Mouse (Mus musculus): ENCODE data around the gene Ptpn11.

DNA sequence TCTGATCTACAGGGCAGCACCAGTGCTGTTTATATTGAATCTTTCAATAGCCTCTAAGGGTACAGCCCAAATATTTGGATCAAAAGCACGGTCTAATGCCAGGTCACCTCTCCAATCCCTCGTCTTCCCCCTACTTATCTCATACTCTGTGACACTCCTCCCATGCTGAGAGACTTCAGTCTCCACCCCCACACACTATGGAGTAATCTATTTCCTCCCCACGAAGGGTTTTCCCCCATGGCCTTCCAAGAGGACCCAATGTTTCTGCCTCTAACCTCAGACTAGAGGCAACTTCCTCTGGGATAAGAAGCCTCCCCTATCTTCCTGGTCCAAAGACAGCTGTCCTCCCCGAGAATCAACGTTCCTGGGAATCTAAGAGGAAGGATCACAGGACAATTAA, 5.6 kb upstream of the Ptpn11 start:
- TF ChIP-seq POLR2A (IDR thresholded peaks at IDR 0.05; ENCODE audit: low read depth, low read length) (no peak), CTCF (IDR thresholded peaks at IDR 0.05; ENCODE audit: borderline replicate concordance, insufficient read depth, low read length) (no peak)

Measured in embryonic fibroblast, embryonic 13.5 days (primary cell).